Comparison of ENCODE assay signal across 13 mouse cellular contexts in genomic region chr2:155011086-155011656, GRCm38 (mm10). TPM values are rescaled to one million over a fixed set of nuclear protein-coding genes. Genes with fewer than 3 reads are reported as not detected.
DNase-seq lines count a peak whose midpoint lies in the region; ATAC-seq and TF ChIP-seq lines count a peak whose summit lies in the region.
"Had no signal": no experiment of that assay in that cellular context is flagged by ENCODE, and none has a peak within 500 bp of the region (broad histone marks: within the 10 kb centered on the region; RNA-seq: fewer than 3 reads in every experiment).

No protein-coding gene starts in this region.

- TF ChIP-seq CTCF in cerebellum, adult 2 months (IDR thresholded peaks at IDR 0.05; ENCODE audit: borderline replicate concordance, insufficient read depth, low read depth, low read length) = no peak

- H3K4me3 ChIP-seq in cerebellum, adult 2 months (replicated peaks; ENCODE audit: insufficient read depth, low read depth, low read length) = no peak overlapping the region
- no peak overlapping the region for H3K4me3 ChIP-seq in midbrain, embryonic 11.5 days (ENCODE audit: low read depth, low read length)
- H3K4me3 ChIP-seq: erythroblast, embryonic 14.5 days; left cerebral cortex, adult 2 months; midbrain, embryonic 15.5 days; neural tube, embryonic 15.5 days had no signal

- no peaks in the 10 kb centered on the region for H3K27me3 ChIP-seq in cerebellum, adult 2 months (ENCODE audit: control insufficient read depth, insufficient read depth, low read length)
- no peaks in the 10 kb centered on the region for H3K27me3 ChIP-seq in midbrain, embryonic 11.5 days (ENCODE audit: control insufficient read depth, insufficient read depth, low read length)
- H3K27me3 ChIP-seq: midbrain, embryonic 15.5 days; neural tube, embryonic 15.5 days had no signal

- WGBS in cerebellum, adult 2 months = 78% methylated on average over 3 of the region's 3 CpGs
- 59% methylated on average over 3 of the region's 3 CpGs for WGBS in midbrain, embryonic 11.5 days

- H3K9ac ChIP-seq in midbrain, embryonic 11.5 days (ENCODE audit: low read length) = no peak overlapping the region
- H3K9ac ChIP-seq: midbrain, embryonic 15.5 days; neural tube, embryonic 15.5 days had no signal

- no peak overlapping the region for H3K4me2 ChIP-seq in midbrain, embryonic 11.5 days
- H3K4me2 ChIP-seq: midbrain, embryonic 15.5 days; neural tube, embryonic 15.5 days had no signal

- peak; percentile 53 for DNase-seq in 3134 (ENCODE audit: extremely low read depth, insufficient read length, low spot score)
- DNase-seq in B cell, adult 2 months = peak; percentile 11 to 15
- DNase-seq in c-Kit-positive CD71-positive TER-119-positive erythroid progenitor cells, embryonic 14.5 days (ENCODE audit: low spot score) = peak; percentile 27
- DNase-seq in naive thymus-derived CD4-positive, alpha-beta T cell, adult 2 months (ENCODE audit: low read depth) = peak; percentile 64
- DNase-seq in adrenal gland, postnatal 25 days = no peak
- no peak for DNase-seq in cerebellum, adult 2 months
- DNase-seq in midbrain, embryonic 11.5 days (ENCODE audit: low spot score, missing footprints) = no peak
- DNase-seq: adrenal gland, adult 8-10 months; kidney, postnatal 10 days had no signal

- TF ChIP-seq POLR2A in cerebellum, adult 2 months (IDR thresholded peaks at IDR 0.05; ENCODE audit: borderline replicate concordance, insufficient read depth, low read length) = no peak

- H3K36me3 ChIP-seq in midbrain, embryonic 11.5 days (ENCODE audit: control insufficient read depth, insufficient read depth, low read length) = no peaks in the 10 kb centered on the region
- H3K36me3 ChIP-seq: midbrain, embryonic 15.5 days; neural tube, embryonic 15.5 days had no signal

- no peaks in the 10 kb centered on the region for H3K9me3 ChIP-seq in midbrain, embryonic 11.5 days (ENCODE audit: control insufficient read depth, low read length)
- H3K9me3 ChIP-seq: midbrain, embryonic 15.5 days; neural tube, embryonic 15.5 days had no signal

- ATAC-seq in midbrain, embryonic 11.5 days (ENCODE audit: low FRiP score) = no peak
- ATAC-seq: midbrain, embryonic 15.5 days had no signal

- H3K4me1 ChIP-seq in cerebellum, adult 2 months (ENCODE audit: control insufficient read depth, insufficient read depth, low read length) = no peaks in the 10 kb centered on the region
- H3K4me1 ChIP-seq in midbrain, embryonic 11.5 days (ENCODE audit: control insufficient read depth, insufficient read depth, low read length) = no peaks in the 10 kb centered on the region
- H3K4me1 ChIP-seq: midbrain, embryonic 15.5 days; neural tube, embryonic 15.5 days had no signal

- H3K27ac ChIP-seq in cerebellum, adult 2 months (ENCODE audit: insufficient read depth, low read length) = no peak overlapping the region
- H3K27ac ChIP-seq in midbrain, embryonic 11.5 days (ENCODE audit: low read depth, low read length) = no peak overlapping the region
- H3K27ac ChIP-seq: left cerebral cortex, adult 2 months; midbrain, embryonic 15.5 days; neural tube, embryonic 15.5 days had no signal

RNA-seq across cellular contexts. Expression of gene Gm14226, which starts 6.9 kb away (rescaled TPM):
- total RNA-seq in adrenal gland, postnatal 25 days (2021) = 13.0 and 13.4 TPM in 2 replicates
- 0.03 TPM in 1 of 2 replicates, not detected in the other for polyA plus RNA-seq in cerebellum, adult 2 months (2012; rRNA removed)
- polyA plus RNA-seq in midbrain, embryonic 11.5 days (2014; fragmentation: Nextera tagmentation; extraction: Ambion mirVana) = 0.07 and 0.11 TPM in 2 replicates
- polyA plus RNA-seq: erythroblast, embryonic 14.5 days had no signal

Comparison
In these comparisons a context has a peak if more than half of its experiments do, and no peak if none do; other contexts are left out.
1. DNase-seq: peak in 3134 (single experiment), B cell, adult 2 months (2 of 2), c-Kit-positive CD71-positive TER-119-positive erythroid progenitor cells, embryonic 14.5 days (single experiment) and naive thymus-derived CD4-positive, alpha-beta T cell, adult 2 months (single experiment); none in adrenal gland, postnatal 25 days (single experiment), cerebellum, adult 2 months (0 of 2) and midbrain, embryonic 11.5 days (single experiment).